Mouse (Mus musculus) hindbrain, embryonic 11.5 days (tissue): ENCODE results near the gene Abtb2. TPM values are rescaled to one million over a fixed set of nuclear protein-coding genes. Genes with fewer than 3 reads are reported as not detected.
A peak's percentile ranks its signal among the peaks of the same experiment; 100 is the strongest.

Source experiments
- ATAC-seq: fragments of 200-750 bp; cut with Nextera tagmentation; 2 replicates; pipeline ENCODE4 v1.8.0; 2017; ENCODE audit warnings: mild to moderate bottlenecking, moderate TSS enrichment, moderate library complexity; ENCODE audit not compliant: low FRiP score
- DNase-seq: peaks from one replicate; pipeline ENCODE4 v3.0.0-alpha.2; 2015; ENCODE audit warnings: low spot score
- H3K27ac ChIP-seq: fragments of 300-500 bp; sonication (generic); 2 replicates; pipeline ENCODE4 v1.5.1; 2014; ENCODE audit warnings: mild to moderate bottlenecking, low read depth, low read length
- H3K27me3 ChIP-seq: fragments of 300-500 bp; sonication (generic); 2 replicates; pipeline ENCODE4 v1.6.1; 2014; ENCODE audit warnings: mild to moderate bottlenecking, low read length, moderate library complexity, mixed read lengths; ENCODE audit not compliant: control insufficient read depth, insufficient read depth
- H3K36me3 ChIP-seq: fragments of 300-500 bp; sonication (generic); 2 replicates; pipeline ENCODE4 v1.6.1; 2014; ENCODE audit warnings: mild to moderate bottlenecking, low read length, moderate library complexity, mixed read lengths; ENCODE audit not compliant: control insufficient read depth, insufficient read depth
- H3K4me1 ChIP-seq: fragments of 300-500 bp; sonication (generic); replicated peaks from 2 replicates; pipeline ENCODE4 v1.6.1; 2014; ENCODE audit warnings: low read length, mixed read lengths; ENCODE audit not compliant: control insufficient read depth, insufficient read depth
- H3K4me2 ChIP-seq: fragments of 300-500 bp; sonication (generic); replicated peaks from 2 replicates; pipeline ENCODE4 v1.6.1; 2014; ENCODE audit warnings: mild to moderate bottlenecking, low read depth, low read length
- H3K4me3 ChIP-seq: fragments of 300-500 bp; sonication (generic); 2 replicates; pipeline ENCODE4 v1.5.1; 2014; ENCODE audit warnings: low read depth, low read length
- H3K9ac ChIP-seq: fragments of 300-500 bp; sonication (generic); 2 replicates; pipeline ENCODE4 v1.6.1; 2014; ENCODE audit warnings: low read depth, low read length
- H3K9me3 ChIP-seq: fragments of 300-500 bp; sonication (generic); 2 replicates; pipeline ENCODE4 v1.6.1; 2016; ENCODE audit warnings: low read length; ENCODE audit not compliant: control insufficient read depth
- WGBS: fragments of 180-500 bp; shearing (Covaris S2); extraction: QIAGEN DNeasy Blood & Tissue Kit; methylation state at CpG from one replicate; pipeline ENCODE4 v1.1.7; 2014; 5-methylcytosine and 5-hydroxymethylcytosine counted together
- polyA plus RNA-seq: library from polyadenylated mRNA; unstranded; fragments of >200 nt; fragmentation: Nextera tagmentation; extraction: Ambion mirVana; gene quantifications from 2 replicates; pipeline ENCODE4 v1.2.1, GENCODE M21; 2014

Gene Abtb2
- polyA plus RNA-seq, 1 experiment from 2014 or later = 14.6 TPM

DNA sequence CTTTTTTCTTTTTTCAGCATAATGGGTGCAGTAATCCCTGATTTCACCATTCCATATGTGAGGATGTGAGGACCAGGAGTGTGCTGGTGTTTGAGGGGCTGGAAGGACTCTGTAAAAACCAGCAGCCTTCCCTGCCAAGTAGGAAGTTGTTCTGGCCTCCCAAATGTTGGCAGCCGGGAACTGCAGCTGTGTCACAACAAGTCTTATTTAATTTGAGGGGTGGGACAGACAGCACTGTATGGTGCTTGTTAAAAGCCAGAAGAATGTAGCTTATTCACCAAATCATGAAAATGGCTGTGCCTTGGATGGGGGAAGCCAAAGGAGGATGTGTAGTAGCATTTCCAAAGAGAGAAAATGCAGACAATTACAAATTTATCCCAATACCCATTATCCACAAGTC is 78.3 kb downstream of the Abtb2 start:
- ATAC-seq (no peak), DNase-seq (no peak)
- Histone ChIP-seq H3K36me3 (no peaks in the 10 kb centered on the region), H3K4me2 (no peak overlapping the region), H3K27ac (peak overlapping the region; percentile 64; the same call in 1 of the 2 replicates), H3K4me3 (no peak overlapping the region), H3K9ac (no peak overlapping the region), H3K27me3 (peaks cover 13% of the 10 kb centered on the region), H3K9me3 (no peaks in the 10 kb centered on the region), H3K4me1 (peaks cover 3% of the 10 kb centered on the region; the same call in 1 of the 2 replicates)
- WGBS = 26% methylated on average over 1 of the region's 1 CpGs

GRCm38 (mm10) chr2:103650314-103650879 is 84.3 kb downstream of the Abtb2 start:
- Histone ChIP-seq H3K4me1 (no peaks in the 10 kb centered on the region), H3K36me3 (no peaks in the 10 kb centered on the region), H3K9ac (no peak overlapping the region), H3K27ac (no peak overlapping the region), H3K4me2 (no peak overlapping the region), H3K27me3 (0 out of 2 replicates have a peak, but pooled peaks cover 3% of the 10 kb centered on the region), H3K9me3 (no peaks in the 10 kb centered on the region), H3K4me3 (no peak overlapping the region)
- no peak for ATAC-seq
- 82% methylated on average over 2 of the region's 2 CpGs for WGBS
- DNase-seq = no peak

DNA sequence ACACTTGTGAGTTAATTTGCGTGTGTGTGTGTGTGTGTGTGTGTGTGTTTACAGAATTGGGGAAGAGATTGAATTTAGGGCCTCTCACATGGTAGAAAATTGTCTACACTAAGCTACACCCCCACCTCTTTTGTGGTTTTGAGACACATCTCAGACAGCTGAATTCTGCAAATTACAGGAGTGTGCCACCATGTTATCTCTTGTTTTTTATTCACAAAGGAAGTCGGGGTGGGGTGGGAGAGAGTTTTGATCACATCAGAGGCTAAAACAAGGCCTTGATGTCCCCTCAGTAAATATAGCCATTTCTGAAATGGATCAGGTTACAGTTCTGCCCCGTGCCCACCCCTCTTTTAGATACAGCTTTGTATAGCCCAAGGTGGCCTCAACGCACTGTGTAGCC is 86.0 kb downstream of the Abtb2 start:
- DNase-seq (no peak), ATAC-seq (no peak)
- no peaks in the 10 kb centered on the region for H3K36me3 ChIP-seq
- H3K4me1 ChIP-seq = no peaks in the 10 kb centered on the region
- no peak overlapping the region for H3K9ac ChIP-seq
- no peaks in the 10 kb centered on the region for H3K9me3 ChIP-seq
- 78% methylated on average over 4 of the region's 4 CpGs for WGBS
- H3K4me2 ChIP-seq = no peak overlapping the region
- no peak overlapping the region for H3K4me3 ChIP-seq
- no peaks in the 10 kb centered on the region for H3K27me3 ChIP-seq
- no peak overlapping the region for H3K27ac ChIP-seq

GRCm38 (mm10) chr2:103655037-103655436 is 88.9 kb downstream of the Abtb2 start:
- H3K9ac ChIP-seq = no peak overlapping the region
- peaks cover 2% of the 10 kb centered on the region for H3K4me1 ChIP-seq
- no peak overlapping the region for H3K4me3 ChIP-seq
- 92% methylated on average over 1 of the region's 1 CpGs for WGBS
- H3K27me3 ChIP-seq = no peaks in the 10 kb centered on the region
- DNase-seq (no peak), ATAC-seq (no peak)
- no peak overlapping the region for H3K27ac ChIP-seq
- H3K4me2 ChIP-seq = no peak overlapping the region
- no peaks in the 10 kb centered on the region for H3K36me3 ChIP-seq
- H3K9me3 ChIP-seq = no peaks in the 10 kb centered on the region

- ATAC-seq = no peak
- H3K9me3 ChIP-seq = no peaks in the 10 kb centered on the region
Observed at GRCm38 (mm10) chr2:103656028-103656427, 89.9 kb downstream of the Abtb2 start.

GRCm38 (mm10) chr2:103659167-103659566 is 93.1 kb downstream of the Abtb2 start:
- H3K9me3 ChIP-seq = no peaks in the 10 kb centered on the region
- no peak for ATAC-seq
- H3K4me1 ChIP-seq = peaks cover 5% of the 10 kb centered on the region
- no peaks in the 10 kb centered on the region for H3K27me3 ChIP-seq
- no peak overlapping the region for H3K9ac ChIP-seq
- H3K4me3 ChIP-seq = no peak overlapping the region
- H3K4me2 ChIP-seq = no peak overlapping the region
- no peak for DNase-seq
- H3K27ac ChIP-seq = no peak overlapping the region
- 82% methylated on average over 4 of the region's 4 CpGs for WGBS
- no peaks in the 10 kb centered on the region for H3K36me3 ChIP-seq

More at GRCm38 (mm10) chr2:103656028-103656427, 89.9 kb downstream of the Abtb2 start:
- H3K27ac ChIP-seq = no peak overlapping the region
- H3K27me3 ChIP-seq = no peaks in the 10 kb centered on the region
- peaks cover 5% of the 10 kb centered on the region for H3K4me1 ChIP-seq
- no peak overlapping the region for H3K9ac ChIP-seq
- no peak overlapping the region for H3K4me3 ChIP-seq
- no peak for DNase-seq
- no peak overlapping the region for H3K4me2 ChIP-seq
- no peaks in the 10 kb centered on the region for H3K36me3 ChIP-seq

GRCm38 (mm10) chr2:103659648-103660556 is 93.8 kb downstream of the Abtb2 start:
- H3K4me1 ChIP-seq = peaks cover 5% of the 10 kb centered on the region
- no peaks in the 10 kb centered on the region for H3K36me3 ChIP-seq
- H3K27ac ChIP-seq = peak overlapping the region; percentile 61
- 69% methylated on average over 15 of the region's 15 CpGs for WGBS
- DNase-seq (peak; percentile 52), ATAC-seq (peak; percentile 64)
- H3K9me3 ChIP-seq = no peaks in the 10 kb centered on the region
- H3K4me2 ChIP-seq = no peak overlapping the region
- no peak overlapping the region for H3K4me3 ChIP-seq
- no peaks in the 10 kb centered on the region for H3K27me3 ChIP-seq
- no peak overlapping the region for H3K9ac ChIP-seq

- no peak overlapping the region for H3K4me3 ChIP-seq
- DNase-seq (no peak), ATAC-seq (no peak)
- no peak overlapping the region for H3K9ac ChIP-seq
- H3K4me2 ChIP-seq = no peak overlapping the region
- peaks cover 5% of the 10 kb centered on the region for H3K4me1 ChIP-seq
- no peak overlapping the region for H3K27ac ChIP-seq
- H3K27me3 ChIP-seq = no peaks in the 10 kb centered on the region
- H3K36me3 ChIP-seq = no peaks in the 10 kb centered on the region
- 63% methylated on average over 1 of the region's 1 CpGs for WGBS
- H3K9me3 ChIP-seq = no peaks in the 10 kb centered on the region
Observed at GRCm38 (mm10) chr2:103661696-103662095, 95.6 kb downstream of the Abtb2 start.

DNA sequence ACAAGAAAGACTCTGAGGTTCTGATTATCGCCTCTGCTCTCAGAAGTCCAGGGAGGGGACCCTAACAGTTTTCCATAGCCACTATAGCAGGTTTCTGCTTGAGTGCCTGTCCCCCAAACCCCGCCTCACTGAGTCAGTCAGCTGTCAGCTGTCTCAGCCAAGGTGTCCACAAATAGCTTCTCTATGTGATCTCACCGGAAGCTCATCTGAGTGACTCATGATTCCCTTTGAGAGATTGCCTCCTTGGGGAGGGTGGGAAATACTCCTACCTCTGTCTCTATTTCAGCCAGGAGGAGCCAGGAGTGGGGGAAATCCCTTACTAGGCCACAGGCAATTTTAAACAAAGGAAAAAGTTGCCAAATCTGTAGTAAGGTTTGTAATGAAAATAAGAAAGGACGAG is 96.0 kb downstream of the Abtb2 start:
- no peak overlapping the region for H3K9ac ChIP-seq
- 75% methylated on average over 4 of the region's 4 CpGs for WGBS
- ATAC-seq (no peak), DNase-seq (no peak)
- no peaks in the 10 kb centered on the region for H3K27me3 ChIP-seq
- H3K27ac ChIP-seq = no peak overlapping the region
- no peak overlapping the region for H3K4me3 ChIP-seq
- no peak overlapping the region for H3K4me2 ChIP-seq
- H3K4me1 ChIP-seq = peaks cover 5% of the 10 kb centered on the region
- H3K9me3 ChIP-seq = no peaks in the 10 kb centered on the region
- no peaks in the 10 kb centered on the region for H3K36me3 ChIP-seq
